Mouse (Mus musculus): Measurements from ENCODE around the gene Pet100.

Gene Pet100

DNA sequence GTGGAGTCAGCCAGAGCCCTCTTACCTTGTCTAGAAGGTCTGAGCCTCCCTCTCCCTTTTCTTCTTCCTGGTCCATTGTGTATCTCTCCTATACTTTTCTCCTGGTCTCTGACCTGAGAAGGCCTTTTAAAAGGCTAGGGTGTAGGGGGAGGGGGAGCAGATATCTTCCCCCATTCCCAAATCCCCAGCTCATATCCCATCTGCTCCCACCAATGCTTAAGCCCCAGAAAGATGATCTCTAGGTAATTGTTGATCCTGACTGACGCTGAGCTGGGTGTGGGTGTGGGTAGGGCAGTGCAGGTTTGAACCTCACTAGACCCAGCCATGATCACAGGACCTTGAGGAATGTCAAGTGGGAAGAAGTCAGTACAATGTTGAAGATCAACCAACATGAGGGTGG lies 4.1 kb downstream of the Pet100 start, which contains the start of gene Pcp2:
Gene Pcp2, minus strand, starts transcription at position 101 of the 400 bp plus-strand sequence.
- in situ Hi-C loops (cut with MboI, MseI), result no loop called here

- in situ Hi-C loops (cut with MboI, MseI), result no loop called here
Measured at GRCm38 (mm10) chr8:3626971-3627370, 5.6 kb downstream of the Pet100 start.

DNA sequence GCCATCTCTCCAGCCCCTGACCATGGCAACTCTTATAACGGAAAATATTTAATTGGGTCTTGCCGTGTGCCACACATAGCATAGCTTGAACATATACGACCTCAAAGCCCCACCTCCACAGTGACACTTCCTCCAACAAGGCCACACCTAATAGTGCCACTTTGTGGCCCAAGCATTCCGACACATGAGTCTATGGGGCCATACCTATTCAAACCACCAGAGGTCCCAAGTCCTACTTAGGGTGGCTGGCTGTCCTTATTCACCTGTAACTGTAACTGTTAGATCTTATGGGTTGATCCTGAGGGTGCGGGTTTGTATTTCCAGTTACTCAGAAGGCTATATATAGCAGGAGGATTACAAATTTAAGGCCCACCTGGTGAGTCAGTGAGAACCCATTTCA lies 6.7 kb downstream of the Pet100 start:
- in situ Hi-C loops (cut with MboI, MseI), result no loop called here

- in situ Hi-C loops (cut with MboI, MseI), result loop anchor here (5.0 kb wide), 1 partner anchor 531 kb away; no protein-coding TSS in a partner anchor
Measured at GRCm38 (mm10) chr8:3630647-3631477, 9.5 kb downstream of the Pet100 start, which contains the start of gene Stxbp2. TSS of gene Stxbp2 (plus strand) at chr8:3630955.

DNA sequence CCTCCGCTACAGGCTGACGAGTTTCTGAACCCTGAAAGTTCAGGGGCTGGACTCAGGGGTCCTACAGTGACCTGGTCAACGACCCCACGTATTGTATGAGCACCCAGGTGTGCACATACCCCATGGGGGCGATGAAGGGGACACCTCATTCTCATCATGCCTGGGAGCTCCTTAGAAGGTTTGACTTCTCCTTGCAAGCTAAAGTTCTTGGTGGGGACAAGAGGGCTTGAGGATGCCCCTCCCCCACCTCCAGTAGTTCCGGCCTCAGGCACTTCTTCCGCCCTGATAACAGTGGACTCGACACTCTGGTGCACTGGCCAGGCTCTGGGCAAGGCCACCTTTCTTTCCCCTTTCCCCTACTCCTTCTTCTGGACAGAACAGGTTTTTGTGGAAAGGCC lies 10.1 kb downstream of the Pet100 start:
- in situ Hi-C loops (cut with MboI, MseI), result loop anchor here (5.0 kb wide), 1 partner anchor 531 kb away; no protein-coding TSS in a partner anchor

DNA sequence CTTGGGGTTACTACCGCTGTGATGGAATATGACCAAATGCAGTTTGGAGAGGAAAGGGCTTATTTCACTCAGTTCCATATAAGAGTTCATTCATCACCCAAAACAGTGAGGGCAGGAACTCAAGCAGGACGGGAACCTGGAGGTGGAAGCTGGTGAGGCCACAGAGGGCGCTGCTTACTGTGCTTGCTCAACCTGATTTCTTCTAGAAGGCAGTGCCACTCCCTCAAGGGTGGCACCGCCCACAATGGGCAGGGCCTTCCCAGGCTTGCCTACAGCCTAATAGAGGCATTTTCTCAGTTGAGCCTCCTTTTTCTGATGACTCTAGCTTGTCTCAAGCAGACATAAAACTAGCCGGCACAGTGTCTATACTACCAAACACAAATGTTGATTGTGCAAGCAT lies 24.5 kb downstream of the Pet100 start:
- in situ Hi-C loops (cut with MboI, MseI), result no loop called here

- in situ Hi-C loops (cut with MboI, MseI), result no loop called here
Measured at GRCm38 (mm10) chr8:3646824-3647531, 25.6 kb downstream of the Pet100 start.

GRCm38 (mm10) chr8:3647561-3647960 lies 26.2 kb downstream of the Pet100 start:
- in situ Hi-C loops (cut with MboI, MseI), result no loop called here

- in situ Hi-C loops (cut with MboI, MseI), result no loop called here
Measured at GRCm38 (mm10) chr8:3648268-3648667, 26.9 kb downstream of the Pet100 start.

DNA sequence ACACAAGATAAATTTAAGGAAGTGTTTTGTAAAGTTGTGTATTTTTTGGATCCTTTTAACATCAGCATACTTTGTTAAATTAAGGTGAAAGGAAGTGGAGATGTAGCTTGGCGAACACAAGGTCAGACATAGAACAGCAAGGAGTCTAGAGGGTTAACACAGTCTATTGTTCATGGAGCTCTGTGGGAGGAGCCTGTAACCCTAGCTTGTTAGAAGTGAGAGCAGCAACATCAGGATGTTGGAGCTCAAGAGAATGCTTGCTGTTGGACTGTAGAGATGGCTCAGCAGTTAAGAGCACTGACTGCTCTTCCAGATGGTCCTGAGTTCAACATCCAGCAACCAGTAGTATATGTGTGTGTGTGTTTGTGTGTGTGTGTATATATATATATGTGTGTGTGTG lies 27.6 kb downstream of the Pet100 start:
- in situ Hi-C loops (cut with MboI, MseI), result no loop called here

DNA sequence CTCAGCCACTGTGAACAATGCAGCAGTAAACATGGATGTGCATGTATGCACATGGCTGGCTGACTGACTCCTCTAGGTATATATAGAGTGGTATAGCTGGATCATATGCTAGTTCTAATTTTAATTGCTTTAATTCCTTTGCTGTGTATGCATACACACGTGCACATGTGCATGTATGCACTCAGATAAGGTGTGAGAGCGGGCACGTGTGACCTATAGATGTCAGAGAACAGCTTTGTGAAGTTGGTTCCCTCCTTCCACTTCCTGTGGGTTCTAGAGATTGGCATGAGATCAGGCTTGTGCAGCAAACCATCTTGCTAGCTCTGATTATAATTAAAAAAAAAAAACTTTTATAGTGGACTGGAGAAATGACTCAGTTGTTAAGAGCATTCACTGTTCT lies 31.5 kb downstream of the Pet100 start:
- in situ Hi-C loops (cut with MboI, MseI), result no loop called here

DNA sequence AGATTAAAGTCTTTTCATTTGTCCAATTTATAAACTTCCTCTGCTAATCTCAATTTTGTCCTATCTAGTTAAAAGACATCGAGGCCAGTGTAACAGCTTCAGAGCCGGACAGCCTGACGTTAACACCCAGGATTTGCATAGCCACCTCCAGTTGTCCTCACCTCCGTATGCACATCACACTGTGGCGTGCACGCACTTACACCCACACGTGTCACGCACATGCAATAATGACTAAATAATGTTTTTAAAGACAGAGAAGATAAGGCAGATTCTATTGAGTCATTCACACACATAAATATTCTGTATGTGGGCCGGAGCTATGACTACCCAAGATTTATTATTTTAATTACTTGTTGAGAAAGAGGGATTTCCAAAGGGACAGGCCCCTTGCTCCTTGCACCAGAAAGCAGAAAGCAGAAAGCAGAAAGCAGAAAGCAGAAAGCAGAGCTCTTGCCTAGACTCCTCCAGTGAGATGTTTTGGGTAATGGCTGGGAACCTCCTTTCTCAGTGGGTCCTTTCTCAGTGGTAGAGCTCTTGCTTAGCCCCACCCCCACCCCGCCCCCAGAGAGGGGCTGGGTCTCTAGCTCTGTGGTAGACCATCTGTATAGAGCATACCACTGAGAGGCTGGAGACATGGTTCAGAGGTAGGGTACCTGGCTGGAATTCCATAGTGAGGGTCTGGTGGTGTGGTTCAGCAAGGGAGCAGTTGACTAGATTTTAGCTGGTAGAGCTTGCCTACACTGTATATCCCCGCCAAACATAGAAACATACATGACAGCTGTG lies 33.6 kb downstream of the Pet100 start:
- in situ Hi-C loops (cut with MboI, MseI), result no loop called here

DNA sequence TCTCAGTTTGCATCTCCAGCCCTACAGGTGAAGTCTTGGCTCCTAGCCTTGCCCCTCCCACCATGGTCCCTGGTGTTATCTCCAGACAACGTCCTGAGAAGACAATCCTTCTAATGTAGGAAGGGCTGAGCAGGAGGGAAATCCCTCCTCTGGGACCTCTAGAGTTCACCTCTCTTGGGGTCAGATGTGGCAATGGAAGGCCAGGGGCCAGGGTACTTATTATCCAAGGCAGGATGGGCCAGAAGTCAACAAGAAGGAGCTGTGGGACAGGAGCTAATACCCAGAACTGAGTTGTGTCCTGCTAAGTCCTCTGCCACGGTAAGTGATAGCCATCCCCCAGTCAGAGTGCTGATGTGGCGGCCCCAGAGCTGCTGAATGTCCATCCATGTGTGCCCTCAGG lies 34.2 kb downstream of the Pet100 start, which contains the start of gene Retn:
Gene Retn, plus strand, starts transcription at position 245 of the 400 bp plus-strand sequence.
- in situ Hi-C loops (cut with MboI, MseI), result no loop called here

- in situ Hi-C loops (cut with MboI, MseI), result no loop called here
Measured at GRCm38 (mm10) chr8:3656725-3657381, 35.5 kb downstream of the Pet100 start.

DNA sequence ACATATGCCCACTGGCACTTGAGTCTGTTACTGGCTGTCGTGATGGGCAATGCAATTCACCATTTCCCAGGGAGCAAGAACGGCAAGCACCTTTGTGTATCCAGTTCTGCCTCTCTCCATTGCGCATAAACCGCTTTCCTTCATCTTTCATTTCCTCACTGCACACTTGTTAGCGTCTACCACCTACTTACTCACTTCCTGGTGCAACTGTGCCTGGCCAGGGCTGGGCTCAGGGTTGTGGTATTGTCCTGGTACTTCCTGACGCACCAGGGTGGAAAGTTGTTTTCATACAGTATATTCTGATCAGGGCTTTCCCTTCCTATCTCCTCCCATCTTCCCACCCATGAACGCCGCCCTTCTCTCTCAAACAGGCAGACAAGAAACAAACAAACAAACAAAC lies 39.5 kb downstream of the Pet100 start:
- in situ Hi-C loops (cut with MboI, MseI), result no loop called here

- in situ Hi-C loops (cut with MboI, MseI), result no loop called here
Measured at GRCm38 (mm10) chr8:3664405-3664804, 43.1 kb downstream of the Pet100 start.

DNA sequence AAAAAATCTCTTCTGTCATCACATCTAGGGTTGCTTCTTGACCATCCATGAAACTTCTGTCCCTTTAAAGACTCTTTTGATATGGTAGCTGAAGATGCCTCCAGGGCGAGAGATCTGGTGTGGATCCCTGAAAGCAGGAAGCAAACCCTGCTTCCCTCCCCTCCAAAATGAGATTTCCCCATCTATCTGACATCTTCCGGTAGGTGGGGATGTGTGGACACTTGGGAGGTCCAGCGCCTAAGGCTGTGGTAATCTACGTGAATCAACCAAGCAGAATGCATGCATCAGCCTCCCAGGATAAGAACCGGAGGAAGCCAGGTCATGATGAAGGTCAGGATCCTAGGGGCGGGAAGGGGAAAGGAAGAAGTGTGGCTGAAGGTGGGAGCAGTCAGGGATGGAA lies 44.2 kb downstream of the Pet100 start, which contains the start of gene Mcemp1:
Gene Mcemp1, plus strand, starts transcription at position 248 of the 400 bp plus-strand sequence.
- in situ Hi-C loops (cut with MboI, MseI), result no loop called here

DNA sequence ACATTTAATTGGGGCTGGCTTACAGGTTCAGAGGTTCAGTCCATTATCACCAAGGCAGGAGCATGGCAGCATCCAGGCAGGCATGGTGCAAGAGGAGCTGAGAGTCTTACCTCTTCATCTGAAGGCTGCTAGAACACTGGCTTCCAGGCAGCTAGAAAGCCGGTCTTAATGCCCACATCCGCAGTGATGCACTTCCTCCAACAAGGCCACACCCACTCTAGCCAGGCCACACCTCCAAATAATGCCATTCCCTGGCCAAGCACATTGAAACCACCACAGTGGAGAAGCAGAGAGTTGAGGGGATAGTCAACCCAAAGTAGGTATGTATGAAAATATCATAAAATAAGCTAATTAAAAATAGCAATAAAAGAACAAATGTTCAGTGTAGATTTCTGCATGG lies 49.0 kb downstream of the Pet100 start:
- in situ Hi-C loops (cut with MboI, MseI), result loop anchor here (5.0 to 10.0 kb wide), 3 partner anchors 33 to 446 kb away; partner anchors contain the start of gene Pex11g

- in situ Hi-C loops (cut with MboI, MseI), result loop anchor here (5.0 to 10.0 kb wide), 3 partner anchors 35 to 447 kb away; partner anchors contain the start of gene Pex11g
Measured at GRCm38 (mm10) chr8:3671980-3672491, 50.7 kb downstream of the Pet100 start, which contains the start of gene Fcor. TSS of gene Fcor (minus strand) at chr8:3672362.

DNA sequence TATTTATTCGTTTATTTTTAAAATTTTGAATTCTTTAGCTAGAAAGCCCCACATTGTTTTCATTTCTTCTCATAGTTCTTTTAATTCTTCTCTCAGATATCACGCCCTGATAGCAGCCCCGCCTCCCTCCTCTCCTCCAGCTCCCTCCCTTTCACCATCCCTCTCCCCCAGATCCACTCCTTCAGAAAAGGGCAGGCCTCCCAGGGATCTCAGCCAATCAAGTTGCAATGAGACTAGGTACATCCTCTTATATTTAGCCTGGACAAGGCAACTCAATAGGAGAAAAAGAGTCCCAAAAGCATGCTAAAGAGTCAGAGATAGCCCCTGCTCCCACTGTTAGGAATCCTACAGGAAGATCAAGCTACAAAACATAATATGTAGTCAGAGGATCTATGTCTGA lies 53.3 kb downstream of the Pet100 start:
- in situ Hi-C loops (cut with MboI, MseI), result loop anchor here (5.0 to 10.0 kb wide), 3 partner anchors 37 to 450 kb away; partner anchors contain the start of gene Pex11g

All from T-helper 2 cell (primary cell).